Mouse (Mus musculus): ENCODE data around the gene Thra.
A peak's percentile ranks its signal among the peaks of the same experiment; 100 is the strongest.

Thra gene

GRCm38 (mm10) chr11:98744456-98745019 lies 4.1 kb downstream of the Thra start:
- DNase-seq (ENCODE audit: extremely low spot score, low spot score), result no peak

DNA sequence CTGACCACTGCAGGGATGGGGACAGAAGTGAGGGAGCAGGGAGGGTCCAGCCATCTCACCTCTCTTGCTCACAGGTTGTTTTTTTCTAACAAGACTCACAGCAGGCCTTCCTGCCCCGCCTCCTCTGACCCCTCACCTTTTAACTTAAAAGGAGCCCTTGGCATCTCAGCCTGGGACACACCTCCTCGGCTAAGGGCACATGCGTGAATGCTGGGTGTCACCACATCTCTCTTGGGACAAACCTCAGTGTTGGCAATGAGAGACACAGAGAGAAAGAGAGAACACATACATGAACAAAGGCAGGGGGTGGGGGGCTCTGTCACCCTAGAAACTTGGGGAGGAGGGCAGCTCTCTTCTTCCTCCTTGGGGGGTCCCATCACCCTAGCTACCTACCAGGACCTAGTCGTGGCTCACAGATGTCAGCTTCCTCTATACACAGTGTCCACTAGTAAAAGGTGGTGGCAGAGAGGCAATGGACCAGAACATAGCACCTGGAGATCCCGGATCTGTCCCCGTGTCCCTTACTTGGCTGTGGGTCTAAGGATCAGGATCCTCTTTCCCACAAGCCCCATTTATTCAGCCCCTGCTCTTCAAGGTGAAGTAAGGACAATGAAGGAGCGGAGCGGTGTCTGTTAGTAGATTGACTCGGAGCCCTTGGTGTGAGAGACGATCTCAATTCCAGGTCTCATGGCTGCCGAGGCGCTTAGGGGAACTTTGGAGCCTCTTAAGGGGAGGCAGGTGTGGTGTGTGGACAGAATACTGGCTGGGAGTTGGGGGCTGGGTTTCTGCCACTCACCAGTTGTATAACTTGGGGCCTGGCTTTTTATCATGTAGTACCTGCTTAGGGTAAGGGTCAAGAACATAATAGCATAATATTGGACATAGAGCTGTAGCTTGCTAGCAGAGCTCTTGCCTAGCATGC lies 5.8 kb downstream of the Thra start:
- DNase-seq (ENCODE audit: extremely low spot score, low spot score), result no peak

DNA sequence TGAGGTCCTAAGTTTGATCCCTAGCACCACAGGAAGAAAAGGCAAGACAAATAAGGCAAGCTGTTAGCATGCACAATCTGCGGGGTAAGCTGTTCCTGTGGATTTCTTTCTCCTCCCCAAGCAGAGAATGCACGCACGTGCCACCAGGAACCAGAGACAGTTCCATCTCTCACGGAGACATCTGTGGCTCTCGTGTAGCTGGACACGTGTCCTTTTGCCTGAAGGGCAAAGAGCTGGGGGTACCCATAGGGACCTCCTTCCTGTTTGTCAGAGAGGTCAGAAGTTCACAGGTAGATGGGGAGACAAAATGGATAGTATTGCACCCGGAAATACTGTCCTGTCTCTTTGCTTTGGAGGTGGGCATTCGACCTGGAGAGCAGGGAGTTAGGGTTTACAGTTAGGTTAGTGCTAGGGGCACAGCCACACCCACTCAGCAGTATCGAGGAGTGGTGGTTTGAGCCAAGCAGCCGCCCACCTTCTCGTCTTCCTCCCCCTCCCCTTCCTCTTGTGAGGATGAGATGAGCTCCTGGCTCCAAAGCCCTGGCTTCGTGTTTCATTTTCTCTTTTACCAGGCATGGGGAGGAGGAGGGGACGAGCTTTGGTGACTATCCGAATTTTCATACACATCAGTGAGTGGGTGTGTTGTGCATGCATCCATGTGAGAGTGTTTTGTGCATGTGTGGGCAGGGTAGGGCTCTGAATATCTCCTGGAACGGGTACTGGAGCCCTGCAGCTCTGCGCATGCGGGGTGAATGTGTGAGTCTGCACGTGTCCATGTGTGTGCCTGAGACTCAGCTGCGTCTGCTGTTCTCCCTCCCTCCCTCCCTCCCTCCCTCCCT lies 6.6 kb downstream of the Thra start:
- DNase-seq (ENCODE audit: extremely low spot score, low spot score), result peak; percentile 75

DNA sequence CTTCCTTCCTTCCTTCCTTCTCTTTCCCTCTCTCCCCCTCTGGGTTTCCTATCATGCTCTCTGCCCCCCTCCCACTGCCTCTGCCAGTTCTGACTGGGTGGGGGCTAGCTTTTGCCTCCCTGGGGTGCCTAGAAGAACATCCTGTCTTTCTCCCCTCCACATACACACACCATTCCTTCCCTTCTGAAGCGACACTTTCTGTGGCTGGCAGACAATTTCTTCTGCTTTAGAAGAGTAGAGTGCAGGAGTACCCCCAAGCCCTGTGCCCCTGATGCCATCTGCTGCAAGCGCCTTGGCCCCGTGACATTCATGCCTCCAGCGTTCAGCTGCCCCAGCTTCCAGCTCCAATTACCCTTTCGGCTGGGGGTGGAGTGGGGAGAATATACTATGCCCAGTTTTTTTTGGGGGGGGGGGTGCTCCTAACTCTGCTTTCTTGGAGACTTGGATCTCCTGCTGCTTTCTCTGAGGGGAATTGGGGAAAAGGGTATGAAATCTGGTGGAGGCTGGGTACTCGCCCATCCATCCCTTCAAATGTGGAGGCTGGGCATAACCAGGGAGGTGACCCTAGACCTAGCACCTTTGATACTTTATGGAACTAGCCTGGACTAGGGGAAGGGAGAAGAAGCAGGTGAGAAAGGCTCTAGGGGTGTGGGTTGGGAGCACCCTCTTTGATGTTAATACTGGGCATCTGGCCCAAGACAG lies 7.5 kb downstream of the Thra start:
- no peak for DNase-seq (ENCODE audit: extremely low spot score, low spot score)

DNA sequence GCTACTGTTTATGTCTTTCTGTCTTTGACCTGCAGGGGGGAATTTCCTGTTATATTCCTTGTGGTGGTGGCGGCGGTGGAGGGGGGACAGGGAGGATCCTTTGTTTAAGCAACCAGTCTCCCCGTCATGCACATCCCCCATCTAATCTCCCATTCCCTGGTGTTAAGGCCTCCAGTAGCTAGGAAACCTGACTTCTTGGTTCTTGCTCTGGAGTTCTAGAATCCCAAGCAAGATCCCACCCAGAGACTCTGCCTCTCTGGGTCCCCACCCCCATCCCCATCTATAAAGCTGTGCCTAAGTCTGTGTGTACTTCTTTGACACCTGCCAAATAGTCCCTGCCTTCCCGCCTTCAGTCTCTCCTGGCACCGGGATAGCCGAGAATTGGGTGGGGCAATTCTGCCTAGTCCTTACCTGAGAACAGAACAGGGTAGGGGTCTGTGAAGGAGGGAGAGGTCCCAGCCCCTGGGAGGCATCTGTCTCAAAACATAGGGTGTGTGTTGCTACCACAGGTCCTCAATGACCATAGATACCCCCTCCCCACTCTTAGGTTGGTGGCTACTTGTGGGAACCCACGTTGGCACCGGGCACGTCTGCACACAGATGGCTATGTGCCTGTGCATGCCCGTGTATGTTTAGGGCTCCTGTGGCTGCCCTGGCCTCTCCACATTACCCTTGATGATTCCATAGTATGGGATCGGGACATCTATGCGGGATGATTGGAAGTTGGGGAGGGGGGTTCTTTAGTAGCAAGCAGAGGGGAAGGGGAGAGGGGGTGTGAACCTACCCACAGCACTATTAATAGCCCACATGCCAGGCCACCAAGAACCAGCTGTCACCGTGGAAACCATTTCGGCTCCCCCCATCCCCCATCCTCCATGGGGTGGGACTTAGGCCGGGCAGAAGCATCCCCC lies 8.3 kb downstream of the Thra start:
- DNase-seq (ENCODE audit: extremely low spot score, low spot score), result no peak

GRCm38 (mm10) chr11:98749716-98750115 lies 9.3 kb downstream of the Thra start:
- DNase-seq (ENCODE audit: extremely low spot score, low spot score), result no peak

- no peak for DNase-seq (ENCODE audit: extremely low spot score, low spot score)
Measured at GRCm38 (mm10) chr11:98750351-98751201, 10.1 kb downstream of the Thra start.

DNA sequence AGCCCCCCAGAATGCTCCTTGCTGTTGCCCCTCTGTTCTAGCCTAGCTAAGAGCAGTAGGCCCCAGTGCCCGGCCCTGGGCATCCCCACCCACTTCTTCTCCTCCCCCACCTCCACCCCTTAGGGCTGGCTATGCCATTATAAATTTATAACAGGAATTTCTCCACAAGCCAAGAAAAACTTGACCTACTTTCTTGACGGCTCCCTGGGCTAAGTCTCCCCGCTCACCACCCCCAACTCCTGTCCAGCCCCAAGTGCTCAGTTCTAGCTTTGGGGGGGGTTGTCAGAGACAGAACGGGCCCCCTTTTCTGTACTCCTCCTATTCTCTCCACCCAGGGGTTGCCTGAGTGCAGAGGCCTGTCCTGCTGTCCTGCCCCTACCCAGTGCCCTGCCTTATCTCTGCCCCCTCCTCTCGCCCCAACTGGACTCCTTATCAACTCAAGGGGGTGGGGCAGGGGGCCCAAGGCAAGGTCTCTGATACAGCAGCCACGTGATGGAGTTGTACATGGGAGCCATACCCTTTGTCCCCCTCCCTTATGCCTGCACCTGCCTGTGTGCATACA lies 10.9 kb downstream of the Thra start:
- DNase-seq (ENCODE audit: extremely low spot score, low spot score), result no peak

GRCm38 (mm10) chr11:98752562-98753140 lies 12.2 kb downstream of the Thra start:
- no peak for DNase-seq (ENCODE audit: extremely low spot score, low spot score)

- DNase-seq (ENCODE audit: extremely low spot score, low spot score), result no peak
Measured at GRCm38 (mm10) chr11:98753264-98753663, 12.8 kb downstream of the Thra start.

DNA sequence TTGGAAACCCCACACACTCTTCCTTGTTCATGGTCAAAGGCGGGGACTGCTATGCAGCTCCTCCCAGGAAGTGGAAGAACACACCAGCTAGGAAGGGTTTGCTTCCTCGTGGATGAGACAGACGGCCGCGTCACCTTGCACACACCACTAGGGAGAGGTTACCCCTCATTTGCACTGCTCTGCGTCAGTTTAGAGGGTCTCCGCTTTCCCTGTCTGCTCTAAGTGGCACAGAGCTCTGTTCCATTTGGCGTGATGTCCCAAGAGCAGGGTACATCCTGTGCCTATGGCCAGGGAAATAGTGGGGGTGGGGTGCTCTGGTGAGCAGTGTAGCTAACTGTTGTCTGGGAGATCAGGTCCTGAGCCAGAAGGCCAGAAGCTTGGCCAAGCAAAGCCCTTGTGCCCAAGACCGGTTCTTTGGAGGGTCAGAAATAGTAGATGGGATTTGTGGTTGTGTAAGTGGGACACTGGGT lies 13.7 kb downstream of the Thra start:
- no peak for DNase-seq (ENCODE audit: extremely low spot score, low spot score)

DNA sequence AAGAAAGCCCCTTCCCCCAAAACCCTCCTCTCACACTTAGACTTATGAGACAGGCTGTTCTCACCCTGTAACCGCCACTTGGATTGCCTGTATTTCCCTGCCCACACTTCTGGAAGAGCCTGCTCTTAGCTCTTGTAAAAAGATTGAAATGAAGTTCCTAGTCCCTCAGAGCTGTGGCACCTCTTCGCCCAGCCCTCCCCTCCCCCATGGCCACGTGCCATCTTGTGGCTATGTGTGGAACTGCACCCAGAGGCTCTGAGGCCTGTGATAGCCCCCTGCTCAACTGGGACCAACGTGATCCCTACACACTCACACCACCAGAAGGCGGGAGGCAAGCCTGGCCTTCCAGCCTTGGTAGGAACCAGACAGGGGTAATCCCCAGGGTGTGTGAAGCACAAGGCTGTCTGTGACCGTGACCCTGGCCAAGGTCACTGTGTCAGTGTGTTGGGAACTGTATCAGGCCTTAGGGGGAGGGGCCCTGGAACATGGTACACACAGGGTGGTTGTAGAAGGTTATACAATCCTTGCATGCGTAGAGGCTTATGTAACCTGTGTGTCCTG lies 14.3 kb downstream of the Thra start:
- peak; percentile 89 for DNase-seq (ENCODE audit: extremely low spot score, low spot score)

DNA sequence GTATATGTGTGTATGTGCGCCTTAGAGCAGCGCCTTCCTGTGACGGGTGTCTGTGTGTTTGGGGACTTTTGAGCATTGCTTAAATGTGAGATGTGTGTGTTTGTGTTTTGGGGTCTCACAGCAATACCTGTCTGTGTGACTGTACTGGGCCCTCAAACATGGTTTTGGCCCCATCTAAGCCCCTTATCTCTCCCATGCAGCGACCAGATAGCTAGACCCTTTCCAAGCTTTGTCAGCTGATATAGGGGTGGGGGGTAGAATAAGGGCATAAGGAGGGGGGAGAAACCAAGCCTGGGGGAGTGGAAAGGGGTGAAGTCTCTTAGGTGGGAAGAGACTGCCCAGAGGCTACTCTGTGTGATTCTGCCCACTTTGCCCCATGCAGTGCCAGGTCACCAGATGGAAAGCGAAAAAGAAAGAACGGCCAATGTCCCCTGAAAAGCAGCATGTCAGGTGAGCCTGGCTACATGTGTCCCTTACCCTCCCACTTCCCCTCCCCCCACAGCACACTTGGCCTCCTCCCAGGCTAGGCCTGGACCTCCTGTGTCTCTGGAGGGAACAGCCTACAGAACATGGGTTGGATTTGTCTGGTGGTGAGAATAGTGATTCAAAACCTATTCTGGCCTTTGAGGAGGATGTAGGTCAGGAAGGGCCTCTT lies 15.4 kb downstream of the Thra start:
- DNase-seq (ENCODE audit: extremely low spot score, low spot score), result no peak

GRCm38 (mm10) chr11:98756711-98757110 lies 16.3 kb downstream of the Thra start:
- no peak for DNase-seq (ENCODE audit: extremely low spot score, low spot score)

- DNase-seq (ENCODE audit: extremely low spot score, low spot score), result no peak
Measured at GRCm38 (mm10) chr11:98761939-98762338, 21.5 kb downstream of the Thra start.

GRCm38 (mm10) chr11:98762756-98763501 lies 22.5 kb downstream of the Thra start:
- no peak for DNase-seq (ENCODE audit: extremely low spot score, low spot score)

DNA sequence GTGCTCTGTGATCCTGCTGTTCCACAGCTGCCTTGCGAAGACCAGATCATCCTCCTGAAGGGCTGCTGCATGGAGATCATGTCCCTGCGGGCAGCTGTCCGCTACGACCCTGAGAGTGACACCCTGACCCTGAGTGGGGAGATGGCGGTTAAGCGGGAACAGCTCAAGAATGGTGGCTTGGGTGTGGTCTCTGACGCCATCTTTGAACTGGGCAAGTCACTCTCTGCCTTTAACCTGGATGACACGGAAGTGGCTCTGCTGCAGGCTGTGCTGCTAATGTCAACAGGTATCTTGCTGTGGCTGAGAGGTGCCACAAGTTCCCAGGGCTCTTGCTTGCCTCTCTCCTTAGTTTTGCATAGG lies 23.0 kb downstream of the Thra start:
- no peak for DNase-seq (ENCODE audit: extremely low spot score, low spot score)
